Mouse (Mus musculus): ENCODE results near the gene Shb.

DNA sequence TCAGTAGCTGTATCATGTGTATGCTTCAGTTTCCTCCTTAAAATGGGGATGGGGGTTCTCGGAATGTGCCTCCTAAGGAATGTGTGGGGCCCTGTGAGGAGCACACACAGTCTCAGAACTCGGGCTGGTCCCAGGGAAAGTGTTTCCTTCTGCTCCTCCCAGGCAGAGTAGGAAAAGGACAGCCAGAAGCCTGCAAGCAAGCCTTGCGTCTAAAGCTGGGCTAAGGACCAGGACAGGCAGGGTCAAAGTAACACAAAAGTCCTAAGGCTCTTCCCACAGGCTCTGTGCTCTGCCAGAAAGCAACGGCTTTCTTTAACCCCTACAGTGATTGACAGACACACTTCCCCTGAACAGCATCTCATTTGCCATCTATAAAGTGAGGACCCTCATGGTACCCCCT, 14.9 kb downstream of the Shb start:
- TF ChIP-seq POLR2A (IDR thresholded peaks at IDR 0.05; ENCODE audit: borderline replicate concordance, extremely low read depth, low read depth, low read length): no peak
- TF ChIP-seq CTCF (IDR thresholded peaks at IDR 0.05; ENCODE audit: insufficient read depth, low read length): no peak

Data from lung, adult 2 months (tissue).